Mouse (Mus musculus) layer of hippocampus, postnatal 10 days (tissue): ENCODE data around the gene Trp53tg5. TPM values are rescaled to one million over a fixed set of nuclear protein-coding genes. Genes with fewer than 3 reads are reported as not detected.

ENCODE experiments used
- DNase-seq, 2 experiments: peaks; one replicate each; pipeline ENCODE4 v3.0.0; 2021; ENCODE audit warnings: low spot score in 2 of 2
- total RNA-seq, 2 experiments: library from RNA; stranded (reverse); gene quantifications; 2 replicates each; pipeline ENCODE4 v1.2.3; 2021

The Trp53tg5 gene
- total RNA-seq, 2 experiments from 2014 or later = not detected

- no peak for DNase-seq
These were observed 20.3 kb downstream of the Trp53tg5 start for GRCm38 (mm10) chr2:164453047-164453757.

GRCm38 (mm10) chr2:164452000-164452676 lies 21.4 kb downstream of the Trp53tg5 start:
- DNase-seq = no peak

- DNase-seq = no peak
These were observed 24.0 kb downstream of the Trp53tg5 start for GRCm38 (mm10) chr2:164449341-164450042.

GRCm38 (mm10) chr2:164448921-164449320 lies 24.6 kb downstream of the Trp53tg5 start:
- DNase-seq = no peak

- DNase-seq = no peak
These were observed 25.4 kb downstream of the Trp53tg5 start for GRCm38 (mm10) chr2:164448140-164448539.

- DNase-seq = no peak
These were observed 27.4 kb downstream of the Trp53tg5 start for GRCm38 (mm10) chr2:164446086-164446469.

- DNase-seq = no peak
These were observed 28.0 kb downstream of the Trp53tg5 start for GRCm38 (mm10) chr2:164445399-164446085.

GRCm38 (mm10) chr2:164444701-164445100 lies 28.8 kb downstream of the Trp53tg5 start:
- no peak for DNase-seq

- no peak for DNase-seq
These were observed 30.0 kb downstream of the Trp53tg5 start, which contains the start of gene Sdc4 for GRCm38 (mm10) chr2:164443460-164444000. Gene Sdc4 (minus strand): TSS chr2:164443887.

- DNase-seq = peak; percentile 75 to 85
These were observed 30.5 kb downstream of the Trp53tg5 start for GRCm38 (mm10) chr2:164443051-164443437.

- DNase-seq = no peak
These were observed 31.0 kb downstream of the Trp53tg5 start for GRCm38 (mm10) chr2:164442315-164443050.

GRCm38 (mm10) chr2:164441731-164442130 lies 31.8 kb downstream of the Trp53tg5 start:
- no peak for DNase-seq

GRCm38 (mm10) chr2:164441155-164441554 lies 32.4 kb downstream of the Trp53tg5 start:
- no peak for DNase-seq

- no peak for DNase-seq
These were observed 33.2 kb downstream of the Trp53tg5 start for GRCm38 (mm10) chr2:164440314-164440713.

GRCm38 (mm10) chr2:164439001-164439421 lies 34.5 kb downstream of the Trp53tg5 start:
- peak in 1 of 2 experiments; percentile 49 for DNase-seq

- DNase-seq = no peak
These were observed 35.3 kb downstream of the Trp53tg5 start for GRCm38 (mm10) chr2:164438257-164438656.

- no peak for DNase-seq
These were observed 35.8 kb downstream of the Trp53tg5 start for GRCm38 (mm10) chr2:164437710-164438109.

- no peak for DNase-seq
These were observed 36.6 kb downstream of the Trp53tg5 start for GRCm38 (mm10) chr2:164436961-164437360.

- peak; percentile 53 to 65 for DNase-seq
These were observed 37.2 kb downstream of the Trp53tg5 start for GRCm38 (mm10) chr2:164436215-164436913.
